Mouse (Mus musculus) heart, embryonic 16.5 days (tissue): Measurements from ENCODE around the gene Tyw5. TPM values are rescaled to one million over a fixed set of nuclear protein-coding genes. Genes with fewer than 3 reads are reported as not detected.

Experiments
- ATAC-seq: fragments of 200-750 bp; cut with Nextera tagmentation; replicated peaks from 2 replicates; pipeline ENCODE4 v1.8.0; 2017; ENCODE audit warnings: moderate number of reproducible peaks; ENCODE audit not compliant: insufficient read depth, low FRiP score; ENCODE audit errors: extremely low read depth
- H3K27ac ChIP-seq: fragments of 300-500 bp; sonication (generic); 2 replicates; pipeline ENCODE4 v1.5.1; 2014; ENCODE audit warnings: mild to moderate bottlenecking, low read length, control low read depth, moderate library complexity
- H3K27me3 ChIP-seq: fragments of 300-500 bp; sonication (generic); 2 replicates; pipeline ENCODE4 v1.6.1; 2014; ENCODE audit warnings: low read length, mixed read lengths; ENCODE audit not compliant: control insufficient read depth, insufficient read depth
- H3K36me3 ChIP-seq: fragments of 300-500 bp; sonication (generic); 2 replicates; pipeline ENCODE4 v1.6.1; 2014; ENCODE audit not compliant: control insufficient read depth, insufficient read depth
- H3K4me1 ChIP-seq: fragments of 300-500 bp; sonication (generic); 2 replicates; pipeline ENCODE4 v1.6.1; 2014; ENCODE audit warnings: low read length, mixed read lengths; ENCODE audit not compliant: control insufficient read depth, insufficient read depth
- H3K4me2 ChIP-seq: fragments of 300-500 bp; sonication (generic); 2 replicates; pipeline ENCODE4 v1.6.1; 2014; ENCODE audit warnings: low read depth, mild to moderate bottlenecking, control low read depth, low read length
- H3K4me3 ChIP-seq: fragments of 300-500 bp; sonication (generic); 2 replicates; pipeline ENCODE4 v1.5.1; 2014; ENCODE audit warnings: mild to moderate bottlenecking, control low read depth, low read length
- H3K9ac ChIP-seq: fragments of 300-500 bp; sonication (generic); 2 replicates; pipeline ENCODE4 v1.6.1; 2014; ENCODE audit warnings: low read length, control low read depth
- H3K9me3 ChIP-seq: fragments of 300-500 bp; sonication (generic); replicated peaks from 2 replicates; pipeline ENCODE4 v1.6.1; 2016; ENCODE audit warnings: low read length; ENCODE audit not compliant: control insufficient read depth
- WGBS: fragments of 180-500 bp; shearing (Covaris S2); extraction: QIAGEN DNeasy Blood & Tissue Kit; methylation state at CpG from one replicate; pipeline ENCODE4 v1.1.7; 2014; 5-methylcytosine and 5-hydroxymethylcytosine counted together
- polyA plus RNA-seq: library from polyadenylated mRNA; unstranded; fragments of >200 nt; fragmentation: Nextera tagmentation; extraction: Ambion mirVana; gene quantifications from 2 replicates; pipeline ENCODE4 v1.2.1, GENCODE M21; 2015

Gene Tyw5
- polyA plus RNA-seq, 1 experiment from 2014 or later = 18.3 TPM

- no peak overlapping the region for H3K27ac ChIP-seq
- H3K4me3 ChIP-seq = no peak overlapping the region
- ATAC-seq = no peak
- no peaks in the 10 kb centered on the region for H3K4me1 ChIP-seq
- 81% methylated on average over 4 of the region's 4 CpGs for WGBS
- H3K36me3 ChIP-seq = peaks cover 23% of the 10 kb centered on the region
- no peaks in the 10 kb centered on the region for H3K9me3 ChIP-seq
- H3K9ac ChIP-seq = no peak overlapping the region
- H3K27me3 ChIP-seq = no peaks in the 10 kb centered on the region
- H3K4me2 ChIP-seq = no peak overlapping the region
Measured at GRCm38 (mm10) chr1:57392417-57392816, 14.5 kb downstream of the Tyw5 start.

- WGBS = 89% methylated on average over 4 of the region's 4 CpGs
- no peaks in the 10 kb centered on the region for H3K4me1 ChIP-seq
- H3K36me3 ChIP-seq = peaks cover 21% of the 10 kb centered on the region
- H3K9ac ChIP-seq = no peak overlapping the region
- no peak overlapping the region for H3K4me2 ChIP-seq
- no peaks in the 10 kb centered on the region for H3K9me3 ChIP-seq
- ATAC-seq = no peak
- H3K27me3 ChIP-seq = no peaks in the 10 kb centered on the region
- no peak overlapping the region for H3K4me3 ChIP-seq
- no peak overlapping the region for H3K27ac ChIP-seq
Measured at GRCm38 (mm10) chr1:57390993-57391790, 15.7 kb downstream of the Tyw5 start.

- Histone ChIP-seq H3K36me3 (peaks cover 13% of the 10 kb centered on the region; the same call in 1 of the 2 replicates), H3K4me3 (no peak overlapping the region), H3K4me1 (no peaks in the 10 kb centered on the region), H3K9ac (no peak overlapping the region), H3K27me3 (no peaks in the 10 kb centered on the region), H3K9me3 (no peaks in the 10 kb centered on the region), H3K4me2 (no peak overlapping the region), H3K27ac (no peak overlapping the region)
- WGBS = 86% methylated on average over 8 of the region's 8 CpGs
- no peak for ATAC-seq
Measured at GRCm38 (mm10) chr1:57388402-57389155, 18.3 kb downstream of the Tyw5 start.

- Histone ChIP-seq H3K9me3 (no peaks in the 10 kb centered on the region), H3K4me3 (no peak overlapping the region), H3K27ac (no peak overlapping the region), H3K4me2 (no peak overlapping the region), H3K27me3 (no peaks in the 10 kb centered on the region), H3K4me1 (no peaks in the 10 kb centered on the region), H3K9ac (no peak overlapping the region), H3K36me3 (peaks cover 10% of the 10 kb centered on the region; the same call in 1 of the 2 replicates)
- WGBS = 71% methylated on average over 2 of the region's 2 CpGs
- no peak for ATAC-seq
Measured at GRCm38 (mm10) chr1:57387876-57388275, 19.0 kb downstream of the Tyw5 start.

GRCm38 (mm10) chr1:57386519-57386918, 20.4 kb downstream of the Tyw5 start:
- no peak for ATAC-seq

GRCm38 (mm10) chr1:57377376-57378341, 29.2 kb downstream of the Tyw5 start, which contains the start of gene 1700066M21Rik:
Gene 1700066M21Rik, plus strand, starts transcription at chr1:57377620.
- Histone ChIP-seq H3K27me3 (no peaks in the 10 kb centered on the region), H3K9me3 (no peaks in the 10 kb centered on the region), H3K36me3 (no peaks in the 10 kb centered on the region), H3K9ac (peak within 1 kb of the TSS; percentile 89), H3K4me2 (peak within 1 kb of the TSS; percentile 82), H3K4me3 (peak within 1 kb of the TSS; percentile 93), H3K4me1 (peaks cover 11% of the 10 kb centered on the region), H3K27ac (peak within 1 kb of the TSS; percentile 85)
- whole genome bisulfite sequencing = under 1% methylated on average over 81 of the region's 81 CpGs
- peak; percentile 97 for ATAC-seq

More at GRCm38 (mm10) chr1:57386519-57386918, 20.4 kb downstream of the Tyw5 start:
- Histone ChIP-seq H3K4me2 (no peak overlapping the region), H3K36me3 (peaks cover 5% of the 10 kb centered on the region; the same call in 1 of the 2 replicates), H3K9me3 (no peaks in the 10 kb centered on the region), H3K9ac (no peak overlapping the region), H3K27me3 (no peaks in the 10 kb centered on the region), H3K4me3 (no peak overlapping the region), H3K4me1 (no peaks in the 10 kb centered on the region), H3K27ac (no peak overlapping the region)

- Histone ChIP-seq H3K36me3 (no peaks in the 10 kb centered on the region), H3K4me3 (peak overlapping the region; percentile 93), H3K27ac (no peak overlapping the region), H3K9ac (peak overlapping the region; percentile 52; the same call in 1 of the 2 replicates), H3K4me2 (peak overlapping the region; percentile 73), H3K27me3 (no peaks in the 10 kb centered on the region), H3K4me1 (peaks cover 11% of the 10 kb centered on the region), H3K9me3 (no peaks in the 10 kb centered on the region)
- ATAC-seq = no peak
- 52% methylated on average over 6 of the region's 6 CpGs for WGBS
Measured at GRCm38 (mm10) chr1:57376806-57377205, 30.1 kb downstream of the Tyw5 start.

GRCm38 (mm10) chr1:57375276-57375675, 31.6 kb downstream of the Tyw5 start:
- no peaks in the 10 kb centered on the region for H3K9me3 ChIP-seq
- no peaks in the 10 kb centered on the region for H3K36me3 ChIP-seq
- no peak overlapping the region for H3K4me2 ChIP-seq
- H3K27ac ChIP-seq = no peak overlapping the region
- no peak overlapping the region for H3K4me3 ChIP-seq
- no peak overlapping the region for H3K9ac ChIP-seq
- ATAC-seq = no peak
- H3K4me1 ChIP-seq = peaks cover 11% of the 10 kb centered on the region
- WGBS = 92% methylated on average over 2 of the region's 2 CpGs
- H3K27me3 ChIP-seq = no peaks in the 10 kb centered on the region
